In genomic region chr19:5963883-5964562, GRCm38 (mm10) we compare ENCODE assay signal across 1 mouse cellular context.
TF ChIP-seq lines count a peak whose summit lies in the region.

TSS of gene Pola2 (minus strand) at chr19:5964202.

TF ChIP-seq in CH12.LX, 34 proteins besides CTCF, POLR2A, EP300 and RAD21 (continued from another document):
- TF ChIP-seq POLR2AphosphoS2 (IDR thresholded peaks at IDR 0.05; ENCODE audit: low read depth, low read length) (peak; percentile 84), TCF12 (IDR thresholded peaks at IDR 0.05; ENCODE audit: low read depth, low read length) (peak; percentile 83), MEF2A (IDR thresholded peaks at IDR 0.05; ENCODE audit: borderline replicate concordance, low read depth, low read length) (peak; percentile 41; the same call in 1 of the 2 replicates), GABPA (IDR thresholded peaks at IDR 0.05; ENCODE audit: insufficient replicate concordance, low read depth, low read length) (no peak), USF1 (IDR thresholded peaks at IDR 0.05; ENCODE audit: low read depth, low read length) (peak; percentile 32; the same call in 1 of the 2 replicates), TBP (conservative IDR thresholded peaks at IDR 0.05; ENCODE audit: low read depth, low read length) (peak; percentile 55; the same call in 1 of the 2 replicates), JUN (IDR thresholded peaks at IDR 0.05; ENCODE audit: insufficient read depth, low read depth, low read length) (no peak), CHD2 (IDR thresholded peaks at IDR 0.05; ENCODE audit: low read length) (no peak)
TF ChIP-seq in CH12.LX: peak in this region for 22.
